Mouse (Mus musculus): ENCODE results near the gene Neurl1a. TPM values are rescaled to one million over a fixed set of nuclear protein-coding genes. Genes with fewer than 3 reads are reported as not detected.

Neurl1a gene
- polyA plus RNA-seq, 1 experiment from 2014 or later, result 6.4 TPM

GRCm38 (mm10) chr19:47175472-47175871 lies 3.1 kb upstream of the Neurl1a start:
- Histone ChIP-seq H3K9me3 (no peaks in the 10 kb centered on the region), H3K4me1 (peaks cover 18% of the 10 kb centered on the region), H3K27me3 (replicated peaks; ENCODE audit: low read depth, poor library complexity, severe bottlenecking) (peaks cover 55% of the 10 kb centered on the region), H3K4me3 (no peak overlapping the region), H3K36me3 (replicated peaks) (no peaks in the 10 kb centered on the region), H3K27ac (replicated peaks) (no peak overlapping the region)
- 73% methylated on average over 2 of the region's 2 CpGs for WGBS
- DNase-seq (ENCODE audit: low spot score), result no peak

GRCm38 (mm10) chr19:47176916-47177505 lies 1.6 kb upstream of the Neurl1a start:
- Histone ChIP-seq H3K27ac (replicated peaks) (no peak overlapping the region), H3K27me3 (replicated peaks; ENCODE audit: low read depth, poor library complexity, severe bottlenecking) (peaks cover 68% of the 10 kb centered on the region), H3K4me3 (no peak overlapping the region), H3K36me3 (replicated peaks) (no peaks in the 10 kb centered on the region), H3K4me1 (peaks cover 18% of the 10 kb centered on the region), H3K9me3 (peaks cover 7% of the 10 kb centered on the region)
- DNase-seq (ENCODE audit: low spot score), result no peak
- 89% methylated on average over 2 of the region's 2 CpGs for WGBS

- Histone ChIP-seq H3K4me1 (peaks cover 18% of the 10 kb centered on the region), H3K4me3 (peak overlapping the region; percentile 80), H3K27me3 (replicated peaks; ENCODE audit: low read depth, poor library complexity, severe bottlenecking) (peaks cover 68% of the 10 kb centered on the region), H3K9me3 (peaks cover 10% of the 10 kb centered on the region), H3K36me3 (replicated peaks) (no peaks in the 10 kb centered on the region), H3K27ac (replicated peaks) (no peak overlapping the region)
- WGBS, result 19% methylated on average over 10 of the region's 10 CpGs
- DNase-seq (ENCODE audit: low spot score), result peak; percentile 57
These were observed 619 bp upstream of the Neurl1a start for GRCm38 (mm10) chr19:47178001-47178400.

GRCm38 (mm10) chr19:47179272-47179809 lies 721 bp downstream of the Neurl1a start:
- H3K4me1 ChIP-seq, result peaks cover 26% of the 10 kb centered on the region
- H3K9me3 ChIP-seq, result peaks cover 10% of the 10 kb centered on the region
- WGBS, result 1% methylated on average over 42 of the region's 42 CpGs
- H3K27me3 ChIP-seq (replicated peaks; ENCODE audit: low read depth, poor library complexity, severe bottlenecking), result peaks cover 68% of the 10 kb centered on the region
- peak overlapping the region; percentile 75 for H3K27ac ChIP-seq (replicated peaks)
- H3K36me3 ChIP-seq (replicated peaks), result no peaks in the 10 kb centered on the region
- DNase-seq (ENCODE audit: low spot score), result peak; percentile 49
- H3K4me3 ChIP-seq, result peak overlapping the region; percentile 80

GRCm38 (mm10) chr19:47180011-47180410 lies 1.4 kb downstream of the Neurl1a start:
- peak overlapping the region; percentile 80; the same call in 1 of the 2 replicates for H3K4me3 ChIP-seq
- H3K36me3 ChIP-seq (replicated peaks), result no peaks in the 10 kb centered on the region
- H3K27ac ChIP-seq (replicated peaks), result no peak overlapping the region
- peaks cover 27% of the 10 kb centered on the region for H3K4me1 ChIP-seq
- 13% methylated on average over 8 of the region's 8 CpGs for WGBS
- DNase-seq (ENCODE audit: low spot score), result no peak
- H3K9me3 ChIP-seq, result peaks cover 10% of the 10 kb centered on the region
- peaks cover 67% of the 10 kb centered on the region for H3K27me3 ChIP-seq (replicated peaks; ENCODE audit: low read depth, poor library complexity, severe bottlenecking)

- DNase-seq (ENCODE audit: low spot score), result no peak
- peaks cover 36% of the 10 kb centered on the region for H3K4me1 ChIP-seq
- 58% methylated on average over 8 of the region's 8 CpGs for WGBS
- H3K9me3 ChIP-seq, result peaks cover 10% of the 10 kb centered on the region
- no peak overlapping the region for H3K4me3 ChIP-seq
- H3K27ac ChIP-seq (replicated peaks), result no peak overlapping the region
- H3K27me3 ChIP-seq (replicated peaks; ENCODE audit: low read depth, poor library complexity, severe bottlenecking), result peaks cover 31% of the 10 kb centered on the region
- no peaks in the 10 kb centered on the region for H3K36me3 ChIP-seq (replicated peaks)
These were observed 5.6 kb downstream of the Neurl1a start for GRCm38 (mm10) chr19:47184221-47184620.

GRCm38 (mm10) chr19:47184736-47185135 lies 6.1 kb downstream of the Neurl1a start:
- peaks cover 10% of the 10 kb centered on the region for H3K9me3 ChIP-seq
- H3K4me1 ChIP-seq, result peaks cover 30% of the 10 kb centered on the region
- no peaks in the 10 kb centered on the region for H3K36me3 ChIP-seq (replicated peaks)
- H3K4me3 ChIP-seq, result no peak overlapping the region
- no peak overlapping the region for H3K27ac ChIP-seq (replicated peaks)
- WGBS, result 72% methylated on average over 4 of the region's 4 CpGs
- DNase-seq (ENCODE audit: low spot score), result no peak
- H3K27me3 ChIP-seq (replicated peaks; ENCODE audit: low read depth, poor library complexity, severe bottlenecking), result peaks cover 26% of the 10 kb centered on the region

GRCm38 (mm10) chr19:47186514-47187275 lies 8.1 kb downstream of the Neurl1a start:
- no peak overlapping the region for H3K27ac ChIP-seq (replicated peaks)
- WGBS, result 51% methylated on average over 15 of the region's 15 CpGs
- peaks cover 6% of the 10 kb centered on the region for H3K27me3 ChIP-seq (replicated peaks; ENCODE audit: low read depth, poor library complexity, severe bottlenecking)
- H3K36me3 ChIP-seq (replicated peaks), result no peaks in the 10 kb centered on the region
- peaks cover 6% of the 10 kb centered on the region for H3K9me3 ChIP-seq
- peaks cover 27% of the 10 kb centered on the region for H3K4me1 ChIP-seq
- DNase-seq (ENCODE audit: low spot score), result no peak
- no peak overlapping the region for H3K4me3 ChIP-seq

- H3K4me1 ChIP-seq, result peaks cover 26% of the 10 kb centered on the region
- H3K36me3 ChIP-seq (replicated peaks), result no peaks in the 10 kb centered on the region
- 0 out of 2 replicates have a peak overlapping the region, but pooled peaks have one; percentile 11 for H3K27ac ChIP-seq (replicated peaks)
- 0 out of 2 replicates have a peak, but pooled peaks cover 5% of the 10 kb centered on the region for H3K27me3 ChIP-seq (replicated peaks; ENCODE audit: low read depth, poor library complexity, severe bottlenecking)
- WGBS, result 67% methylated on average over 11 of the region's 11 CpGs
- peak; percentile 40 for DNase-seq (ENCODE audit: low spot score)
- H3K4me3 ChIP-seq, result no peak overlapping the region
- H3K9me3 ChIP-seq, result 0 out of 2 replicates have a peak, but pooled peaks cover 2% of the 10 kb centered on the region
These were observed 10.0 kb downstream of the Neurl1a start for GRCm38 (mm10) chr19:47188515-47189128.

- H3K36me3 ChIP-seq (replicated peaks), result no peaks in the 10 kb centered on the region
- H3K4me3 ChIP-seq, result no peak overlapping the region
- H3K4me1 ChIP-seq, result peaks cover 10% of the 10 kb centered on the region
- H3K9me3 ChIP-seq, result 0 out of 2 replicates have a peak, but pooled peaks cover 2% of the 10 kb centered on the region
- H3K27me3 ChIP-seq (replicated peaks; ENCODE audit: low read depth, poor library complexity, severe bottlenecking), result no peaks in the 10 kb centered on the region
- no peak overlapping the region for H3K27ac ChIP-seq (replicated peaks)
- 97% methylated on average over 5 of the region's 5 CpGs for WGBS
- no peak for DNase-seq (ENCODE audit: low spot score)
These were observed 13.5 kb downstream of the Neurl1a start for GRCm38 (mm10) chr19:47192158-47192557.

- H3K9me3 ChIP-seq, result no peaks in the 10 kb centered on the region
- H3K36me3 ChIP-seq (replicated peaks), result no peaks in the 10 kb centered on the region
- no peaks in the 10 kb centered on the region for H3K27me3 ChIP-seq (replicated peaks; ENCODE audit: low read depth, poor library complexity, severe bottlenecking)
- peak; percentile 40 for DNase-seq (ENCODE audit: low spot score)
- WGBS, result 74% methylated on average over 13 of the region's 13 CpGs
- peaks cover 38% of the 10 kb centered on the region for H3K4me1 ChIP-seq
- no peak overlapping the region for H3K4me3 ChIP-seq
- no peak overlapping the region for H3K27ac ChIP-seq (replicated peaks)
These were observed 20.2 kb downstream of the Neurl1a start for GRCm38 (mm10) chr19:47198671-47199350.

- peak overlapping the region; percentile 79 for H3K27ac ChIP-seq (replicated peaks)
- H3K36me3 ChIP-seq (replicated peaks), result no peaks in the 10 kb centered on the region
- 58% methylated on average over 12 of the region's 12 CpGs for WGBS
These were observed 23.4 kb downstream of the Neurl1a start for GRCm38 (mm10) chr19:47201972-47202371.

More at GRCm38 (mm10) chr19:47201972-47202371, 23.4 kb downstream of the Neurl1a start:
- H3K27me3 ChIP-seq (replicated peaks; ENCODE audit: low read depth, poor library complexity, severe bottlenecking), result no peaks in the 10 kb centered on the region
- DNase-seq (ENCODE audit: low spot score), result peak; percentile 28
- H3K4me3 ChIP-seq, result no peak overlapping the region
- H3K9me3 ChIP-seq, result no peaks in the 10 kb centered on the region
- peaks cover 38% of the 10 kb centered on the region for H3K4me1 ChIP-seq
